Mouse (Mus musculus) adrenal gland, adult 2 months (tissue): Measurements from ENCODE around the gene Abhd14a. TPM values are rescaled to one million over a fixed set of nuclear protein-coding genes. Genes with fewer than 3 reads are reported as not detected.
"Not testable (repeated sequence)": the region's sequence is repeated elsewhere in the genome, so short reads cannot be mapped to it uniquely, and the experiment has no call there.

Source experiments
- DNase-seq: peaks from one replicate; pipeline ENCODE4 v3.0.0; 2021
- long read RNA-seq: library from polyadenylated mRNA; stranded (forward); transcript quantifications from one replicate; pipeline ENCODE4 v2.0.0, GENCODE M21; 2021
- polyA plus RNA-seq: library from polyadenylated mRNA; depleted of rRNA; stranded (reverse); fragments of >200 nt; gene quantifications from 2 replicates; pipeline ENCODE4 v1.2.3, GENCODE M21; 2012; rRNA removed
- total RNA-seq, 2 experiments: library from RNA; stranded (reverse); gene quantifications; 2 replicates each; pipeline ENCODE4 v1.2.3; 2021

The Abhd14a gene
- total RNA-seq (10 to 100 TPM; 18.8 to 25.9 TPM), polyA plus RNA-seq (29.0 and 33.9 TPM in 2 replicates)
- long read RNA-seq, partial matches to known transcripts, result 1 of 24 reads
- long read RNA-seq, other reads (novel, unspliced or antisense), result 20 of 24 reads

DNA sequence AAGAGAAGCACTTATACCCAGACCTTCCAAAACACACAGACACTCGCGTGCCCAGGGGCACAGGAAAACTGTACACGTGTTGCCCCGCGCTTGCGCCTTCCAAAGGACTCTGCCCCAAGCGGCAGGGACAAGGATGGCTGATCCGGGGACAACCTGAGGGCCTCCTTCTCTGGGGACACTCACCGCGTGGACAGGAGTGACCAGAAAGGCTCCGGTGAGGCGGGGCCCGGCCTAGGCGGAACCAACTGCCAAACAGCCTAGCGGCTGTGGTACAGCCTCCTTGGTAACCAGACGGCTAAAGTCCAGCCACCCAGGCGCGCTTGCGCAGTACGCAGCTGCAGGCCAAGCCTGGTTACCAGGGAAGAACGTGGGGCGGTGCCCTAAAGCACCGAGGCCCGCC, at the start of gene Abhd14a, which contains the start of gene Abhd14b:
TSS of gene Abhd14a (minus strand) at position 331 of the 400 bp plus-strand sequence.
TSS of gene Abhd14b (plus strand) at position 112 of the 400 bp plus-strand sequence.
- DNase-seq, result peak; percentile 98

DNA sequence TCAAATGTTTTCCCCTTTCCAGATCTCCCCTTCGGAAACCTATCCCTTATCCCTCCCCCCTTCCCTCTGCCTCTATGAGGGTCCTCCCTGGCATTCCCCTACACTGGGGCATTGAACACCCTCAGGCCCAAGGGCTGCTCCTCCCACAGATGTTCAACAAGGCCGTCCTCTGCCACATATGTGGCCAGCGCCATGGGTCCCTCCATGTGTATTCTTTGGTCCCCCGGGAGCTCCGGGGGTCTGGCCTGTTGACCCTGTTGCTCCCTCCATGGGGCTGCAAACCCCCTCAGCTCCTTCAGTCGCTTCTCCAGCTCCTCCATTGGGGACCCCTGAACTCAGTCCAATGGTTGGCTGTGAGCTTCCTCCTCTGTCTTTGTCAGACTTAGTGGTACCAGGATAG, 40.1 kb upstream of the Abhd14a start:
- DNase-seq, result not testable (repeated sequence)

DNA sequence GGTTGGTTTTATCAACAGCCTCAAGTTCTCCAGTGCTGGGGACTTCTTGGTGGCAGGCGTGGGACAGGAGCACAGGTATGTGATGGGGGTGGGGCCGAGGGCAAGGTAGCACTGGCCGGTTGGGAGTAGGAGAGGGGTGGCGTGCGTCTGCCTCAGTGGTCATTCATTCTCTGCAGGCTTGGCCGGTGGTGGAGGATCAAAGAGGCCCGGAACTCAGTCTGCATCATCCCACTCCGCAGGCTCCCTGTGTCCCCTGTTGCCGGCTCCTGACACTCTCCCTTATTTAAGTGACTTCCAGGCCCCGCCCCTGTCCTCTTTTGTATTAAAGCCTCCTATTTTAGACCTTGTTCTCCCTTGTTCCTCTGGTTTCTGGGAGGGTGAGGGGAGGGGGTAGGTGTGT, 37.6 kb upstream of the Abhd14a start:
- no peak for DNase-seq

DNA sequence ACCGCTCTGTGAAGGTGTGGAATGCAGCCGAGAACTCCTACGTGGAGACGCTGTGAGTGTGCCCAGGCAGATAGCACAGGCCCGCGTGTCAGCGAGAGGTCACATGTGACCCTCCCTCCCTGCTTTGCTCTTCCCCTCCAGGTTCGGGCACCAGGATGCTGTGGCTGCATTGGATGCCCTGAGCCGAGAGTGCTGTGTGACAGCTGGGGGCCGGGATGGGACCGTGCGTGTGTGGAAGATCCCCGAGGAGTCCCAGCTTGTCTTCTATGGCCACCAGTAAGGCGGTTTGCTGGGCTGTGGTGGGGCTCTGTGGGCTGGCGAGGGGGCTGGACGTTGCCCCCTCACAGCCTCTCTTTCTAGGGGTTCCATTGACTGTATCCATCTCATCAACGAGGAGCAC, 36.1 kb upstream of the Abhd14a start:
- DNase-seq, result no peak

DNA sequence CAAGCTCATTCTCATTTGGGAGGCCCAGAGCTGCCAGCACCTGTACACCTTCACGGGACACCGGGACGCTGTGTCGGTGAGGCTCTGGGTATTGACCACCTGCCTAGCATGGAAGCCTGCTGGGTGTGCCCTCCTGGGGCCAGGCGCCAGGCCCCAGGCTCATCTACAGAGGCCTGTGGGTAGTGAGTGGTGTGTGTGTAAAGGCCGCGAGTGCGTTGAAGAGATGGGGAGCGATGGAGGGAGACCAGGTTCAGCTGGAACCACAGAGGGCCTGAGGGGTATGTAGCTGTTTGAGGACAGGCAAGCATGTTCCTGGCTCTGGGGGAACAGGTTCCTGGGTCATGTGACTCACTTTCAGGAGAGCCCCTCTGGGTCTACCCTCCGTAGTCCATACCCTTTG, 35.7 kb upstream of the Abhd14a start:
- DNase-seq, result no peak

DNA sequence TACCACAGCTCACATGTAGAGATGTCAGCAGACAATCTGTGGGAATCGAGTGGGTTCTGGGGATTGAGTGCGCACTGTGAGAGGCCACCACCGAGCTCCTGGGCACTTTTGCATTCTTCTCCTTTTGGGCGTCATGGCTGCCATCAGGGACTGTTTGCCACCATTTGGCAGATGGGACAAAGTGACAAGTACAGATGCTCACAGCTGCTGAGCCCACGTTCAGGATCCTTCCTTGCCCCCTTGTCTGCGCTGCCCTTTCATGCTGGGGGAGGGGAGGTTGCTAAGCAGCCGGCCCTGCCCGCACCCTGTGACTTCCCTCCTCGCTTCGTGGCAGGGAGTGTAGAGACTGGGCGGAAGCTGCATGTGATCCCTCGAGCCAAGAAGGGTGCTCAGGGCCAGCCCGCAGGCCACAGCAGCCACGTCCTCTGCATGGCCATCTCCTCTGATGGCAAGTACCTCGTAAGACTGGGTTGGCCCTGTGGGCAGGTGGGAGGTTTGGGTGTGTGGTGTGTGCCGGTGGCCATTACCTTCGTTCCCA, 35.2 kb upstream of the Abhd14a start:
- DNase-seq, result no peak

DNA sequence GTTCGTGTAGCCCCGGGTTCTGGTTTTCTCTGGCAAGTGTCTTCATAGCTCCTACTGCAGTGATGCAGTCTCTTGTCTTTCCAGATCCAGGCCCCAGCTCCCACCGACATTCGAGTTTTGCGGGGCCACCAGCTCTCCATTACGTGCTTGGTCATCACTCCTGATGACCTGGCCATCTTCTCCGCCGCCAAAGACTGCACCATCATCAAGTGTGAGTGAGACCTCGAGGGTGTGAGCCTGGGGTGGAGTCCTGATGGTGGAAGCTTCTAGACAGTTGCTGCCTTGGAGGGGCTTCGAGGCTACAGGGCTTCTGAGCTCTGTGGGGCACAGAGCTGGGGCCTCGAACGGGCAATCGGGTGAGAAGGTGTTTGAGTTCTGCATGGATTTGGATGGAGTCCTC, 34.2 kb upstream of the Abhd14a start:
- DNase-seq, result no peak

DNA sequence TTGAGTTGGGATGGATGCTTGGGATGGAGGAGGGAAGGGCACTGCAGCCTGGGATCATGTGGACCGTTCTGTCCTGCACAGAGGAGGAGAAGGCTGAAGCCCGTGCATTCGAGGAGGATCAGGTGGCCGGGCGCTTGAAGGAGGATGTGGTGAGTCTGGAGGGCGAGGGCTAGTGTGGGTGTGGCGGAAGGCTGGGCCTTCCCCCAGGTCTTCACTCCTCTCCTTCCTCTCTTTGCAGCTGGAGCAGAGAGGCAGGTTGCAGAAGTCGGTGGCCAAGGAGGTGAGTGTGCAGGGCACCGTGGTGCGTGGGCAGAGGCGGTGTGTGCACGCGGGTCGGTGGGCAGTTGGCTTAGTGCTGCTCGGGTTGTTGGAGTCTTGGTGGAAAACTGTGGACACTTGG, 33.6 kb upstream of the Abhd14a start:
- no peak for DNase-seq

DNA sequence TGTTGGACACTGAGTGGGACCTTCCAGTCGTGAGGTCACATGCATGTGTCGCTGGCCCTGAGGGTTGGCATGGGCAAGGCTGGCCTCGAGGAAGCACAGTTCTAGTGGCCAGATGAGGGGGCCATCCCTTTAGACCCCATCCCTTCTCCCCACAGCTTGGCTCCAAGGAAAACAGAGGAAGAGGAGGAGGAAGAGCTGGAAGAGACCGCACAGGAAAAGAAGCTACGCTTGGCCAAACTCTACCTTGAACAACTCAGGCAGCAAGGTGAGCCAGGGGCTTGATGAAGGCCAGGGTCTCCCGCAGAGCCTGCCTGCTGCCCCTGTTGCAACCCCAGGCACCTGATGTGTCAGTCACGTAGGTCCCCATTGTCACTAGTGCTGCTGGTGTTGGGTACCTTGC, 33.1 kb upstream of the Abhd14a start:
- no peak for DNase-seq

DNA sequence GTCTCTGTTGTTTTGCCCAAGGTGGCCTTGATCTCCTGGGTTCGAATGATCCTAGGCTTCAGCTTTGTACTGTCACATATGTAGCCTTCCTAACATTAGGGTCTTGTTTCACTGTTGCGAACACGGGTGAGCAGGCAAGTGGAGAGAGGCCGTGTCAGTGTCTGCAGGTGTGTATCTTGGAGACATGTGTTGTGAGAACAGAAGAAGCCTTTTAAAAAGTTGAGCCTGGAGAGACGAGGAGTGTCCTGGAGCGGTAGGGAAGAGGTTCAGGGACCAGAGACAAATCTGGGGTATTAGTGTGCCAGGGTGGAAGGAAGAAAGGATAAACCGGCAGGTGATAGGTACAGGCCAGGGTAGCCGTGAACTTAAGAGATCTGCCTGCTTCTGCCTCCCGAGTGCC, 30.6 kb upstream of the Abhd14a start:
- no peak for DNase-seq

DNA sequence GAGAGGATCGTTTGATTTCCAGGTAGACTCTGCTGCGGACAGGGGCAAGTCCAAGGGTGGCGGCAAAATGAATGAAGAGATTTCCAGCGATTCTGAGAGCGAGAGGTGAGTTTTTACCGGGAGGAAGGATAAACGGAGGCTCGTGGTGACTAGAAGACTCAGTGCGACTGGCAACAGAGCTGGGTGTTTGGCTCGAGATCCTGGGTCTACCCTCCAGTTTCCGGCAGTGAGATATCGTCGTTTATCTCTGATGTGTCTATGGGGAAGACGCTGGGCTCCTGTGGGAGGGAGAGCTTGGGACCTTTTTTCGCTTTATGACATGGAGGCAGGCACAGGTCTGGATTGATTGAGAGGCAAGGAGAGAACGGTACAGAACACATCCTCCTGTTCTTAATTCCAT, 30.2 kb upstream of the Abhd14a start:
- no peak for DNase-seq

DNA sequence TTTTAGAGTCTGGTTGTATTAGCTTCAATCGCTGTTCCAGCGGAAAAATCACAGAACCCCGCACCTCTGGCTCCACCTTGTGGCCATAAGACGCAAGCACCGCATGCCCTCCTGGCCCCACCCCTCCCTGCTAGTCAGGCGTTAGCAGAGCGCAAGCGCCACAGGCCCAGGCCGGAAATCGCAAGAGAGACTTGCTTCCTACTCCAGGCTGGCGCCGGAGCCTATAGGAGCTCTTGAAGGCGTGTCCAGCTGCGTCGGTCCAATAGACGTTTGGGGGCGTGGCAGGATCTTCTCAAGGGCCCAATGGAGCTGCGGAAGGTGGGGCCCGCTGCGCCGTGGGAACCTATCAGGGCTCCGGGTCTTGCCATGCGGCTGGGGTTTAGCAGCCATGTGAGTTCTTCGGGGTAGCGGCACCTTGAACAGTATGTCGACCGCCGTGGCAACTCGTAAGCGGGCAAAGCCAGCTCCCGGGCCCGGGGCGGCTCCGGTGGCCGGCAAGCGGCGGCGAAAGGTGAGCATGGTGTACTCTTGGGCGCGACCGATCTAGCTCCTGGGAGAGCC, 29.5 kb upstream of the Abhd14a start, which contains the start of gene Parp3:
TSS of gene Parp3 (minus strand) at position 26 of the 561 bp plus-strand sequence.
- peak; percentile 99 for DNase-seq

DNA sequence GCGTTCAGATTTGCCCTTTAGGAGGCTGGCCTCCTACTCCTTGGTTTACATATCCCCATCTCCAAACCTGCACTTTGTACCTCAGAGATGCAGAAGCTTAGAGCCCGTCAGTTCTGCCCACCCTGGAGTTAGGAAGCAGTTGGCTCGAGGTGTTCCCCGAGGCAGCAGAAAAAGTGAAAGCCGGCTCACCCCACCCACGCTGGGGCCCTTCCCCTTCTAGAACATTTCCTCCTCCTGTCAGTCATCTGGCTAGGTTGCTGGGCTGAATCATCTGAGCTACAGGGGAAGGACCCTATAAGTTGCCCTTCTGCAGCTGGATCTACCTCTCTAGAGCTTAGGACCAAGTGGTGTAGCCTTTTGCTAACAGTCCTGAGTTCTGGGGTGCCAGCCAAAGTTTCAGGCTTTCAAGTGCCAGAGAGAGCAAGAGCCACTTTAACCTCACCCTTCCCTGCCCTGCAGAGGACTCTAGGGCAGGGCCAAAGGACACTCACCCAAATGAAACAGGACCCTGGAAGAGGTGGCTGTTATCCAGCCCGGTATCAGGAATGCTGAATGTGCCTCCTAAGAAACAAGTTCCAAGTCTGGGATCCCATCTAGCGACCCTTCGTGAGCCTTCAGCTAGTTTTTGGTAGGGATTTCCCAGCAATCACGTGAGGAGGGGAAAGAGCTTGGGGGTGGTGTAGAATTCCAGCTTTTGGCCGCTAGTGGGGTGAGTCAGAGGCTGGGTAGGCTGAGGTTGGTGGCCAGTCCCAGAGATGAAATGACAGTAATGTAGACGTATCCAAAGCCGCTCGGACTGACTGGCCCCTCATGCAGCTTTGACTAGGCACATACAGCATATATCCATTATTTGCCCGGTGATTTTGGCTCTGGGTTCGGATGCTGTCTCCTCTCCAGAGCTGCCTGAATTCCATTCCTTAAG, 28.8 kb upstream of the Abhd14a start:
- peak; percentile 85 for DNase-seq

DNA sequence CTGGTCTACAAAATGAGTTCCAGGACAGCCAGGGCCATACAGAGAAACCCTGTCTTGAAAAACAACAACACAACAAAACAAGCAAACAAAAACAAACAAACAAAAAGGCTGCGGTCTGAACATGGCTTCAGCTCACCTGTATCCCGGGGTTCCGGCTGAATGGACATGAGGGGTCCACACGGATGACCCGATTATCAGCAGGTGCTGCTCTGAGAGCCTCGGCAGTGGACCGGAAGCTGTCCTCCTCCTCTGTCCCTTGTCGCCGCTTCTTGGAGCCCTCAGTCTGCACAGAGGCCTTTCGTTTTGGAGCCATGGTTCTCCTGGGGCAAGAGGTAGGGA, 28.2 kb upstream of the Abhd14a start, which contains the start of gene Rrp9:
TSS of gene Rrp9 (plus strand) at position 301 of the 339 bp plus-strand sequence.
- DNase-seq, result no peak

DNA sequence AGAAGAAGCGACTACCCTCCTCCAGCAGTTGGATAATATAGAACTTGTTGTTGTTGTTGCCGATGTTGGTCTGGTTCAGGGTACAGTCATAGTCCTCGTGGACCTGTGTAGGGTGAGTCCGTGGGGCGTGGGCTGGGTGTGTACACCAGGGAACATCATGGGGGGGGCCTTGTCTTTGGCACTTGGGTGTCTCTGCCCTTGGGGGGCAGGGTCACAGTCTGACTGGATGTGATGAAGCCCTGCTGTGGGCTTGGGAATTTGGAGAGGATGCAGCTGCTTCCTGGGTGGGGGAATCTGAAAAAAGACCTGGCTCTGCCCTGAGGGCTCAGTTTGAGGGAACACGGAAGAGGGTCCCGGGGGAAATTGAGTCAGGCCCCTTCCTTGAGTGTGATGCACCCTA, 27.6 kb upstream of the Abhd14a start:
- DNase-seq, result peak; percentile 24

DNA sequence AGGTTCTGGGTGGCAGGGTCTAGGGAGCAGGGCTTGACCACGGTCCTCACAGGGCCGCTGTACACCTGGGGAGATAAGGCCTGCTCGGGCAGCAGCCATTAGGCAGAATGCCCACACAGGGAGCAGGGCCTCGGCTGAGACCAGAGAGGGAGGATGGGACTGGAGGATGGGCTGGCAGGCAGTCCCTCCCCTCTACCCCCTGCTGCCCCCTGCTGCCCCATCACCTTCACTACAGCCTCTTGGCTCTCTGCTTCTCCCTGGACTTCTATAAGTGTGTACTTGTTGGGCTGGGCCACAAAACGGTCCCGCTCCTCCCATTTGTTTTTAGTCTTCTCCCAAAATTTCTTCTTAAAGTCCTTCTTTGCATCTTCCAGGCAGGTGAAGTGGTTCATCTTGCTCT, 27.0 kb upstream of the Abhd14a start:
- peak; percentile 80 for DNase-seq

DNA sequence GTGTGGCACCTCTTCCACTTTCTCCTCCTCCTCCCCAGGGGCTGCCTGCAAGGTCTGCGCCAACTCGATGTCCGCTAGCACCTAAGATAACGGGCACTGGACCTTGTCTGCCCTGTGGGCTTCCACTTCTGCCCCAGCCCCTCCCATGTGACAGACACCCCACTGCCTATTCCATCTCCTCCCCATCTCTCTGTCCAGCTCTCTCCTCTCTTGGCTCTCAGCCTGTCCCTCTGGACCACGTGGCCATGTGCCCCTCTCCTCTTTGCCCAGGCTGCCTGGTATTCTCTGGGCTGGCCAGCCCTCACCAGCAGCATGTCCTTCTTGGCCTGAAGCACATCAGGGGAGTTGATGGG, 26.3 kb upstream of the Abhd14a start:
- peak; percentile 9 for DNase-seq

DNA sequence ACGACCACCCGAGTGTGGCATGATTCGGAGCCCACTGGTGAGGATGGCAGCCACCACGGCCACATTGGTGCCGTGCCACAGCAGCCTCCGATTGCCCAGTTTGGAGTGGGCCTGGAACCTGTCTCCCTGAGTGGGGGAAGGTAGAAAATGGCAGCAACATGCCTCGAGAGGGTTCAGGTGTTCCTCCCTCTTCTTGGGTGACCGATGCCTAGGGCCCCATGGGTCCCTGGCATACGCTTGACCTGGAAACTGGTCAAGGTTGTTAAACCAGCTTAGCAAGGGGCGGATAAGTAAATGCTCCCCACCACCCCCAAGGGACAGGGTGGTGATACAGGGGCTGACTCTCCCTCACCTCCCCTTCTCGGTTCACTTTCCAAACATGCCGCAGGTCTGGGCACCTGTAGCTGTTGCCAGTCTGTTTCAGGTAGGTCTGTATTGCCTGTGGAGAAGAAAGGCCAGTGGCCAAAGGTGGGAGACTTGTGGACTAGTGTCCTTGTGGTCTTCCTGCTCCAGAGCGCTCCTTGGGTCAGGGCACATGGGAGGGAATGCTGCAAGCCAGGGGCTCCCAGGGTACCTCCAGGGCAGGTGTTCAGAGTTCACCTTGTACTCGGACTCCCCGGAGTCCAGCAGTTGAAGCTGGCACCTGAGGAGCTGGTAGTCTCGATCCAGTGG, 25.7 kb upstream of the Abhd14a start:
- DNase-seq, result no peak

DNA sequence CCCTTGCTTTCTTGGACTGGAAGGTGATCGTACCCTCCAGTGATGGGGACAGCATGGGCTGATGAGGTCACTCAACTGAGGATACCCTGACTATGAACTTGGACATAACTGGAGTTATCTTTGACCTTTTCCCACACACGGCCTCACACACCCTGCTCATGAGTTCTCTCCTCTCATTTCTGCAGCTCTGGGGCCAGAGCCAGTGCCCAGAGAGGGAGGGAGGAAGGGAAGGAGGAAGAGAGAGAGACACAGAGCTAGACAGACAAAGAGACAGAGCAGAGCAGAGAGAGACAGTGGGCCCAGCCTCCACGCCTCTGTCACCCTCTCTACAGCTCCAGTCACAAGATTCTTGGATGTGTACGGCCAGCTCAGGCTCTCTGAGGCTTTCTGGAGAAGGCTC, 24.8 kb upstream of the Abhd14a start:
- DNase-seq, result no peak

DNA sequence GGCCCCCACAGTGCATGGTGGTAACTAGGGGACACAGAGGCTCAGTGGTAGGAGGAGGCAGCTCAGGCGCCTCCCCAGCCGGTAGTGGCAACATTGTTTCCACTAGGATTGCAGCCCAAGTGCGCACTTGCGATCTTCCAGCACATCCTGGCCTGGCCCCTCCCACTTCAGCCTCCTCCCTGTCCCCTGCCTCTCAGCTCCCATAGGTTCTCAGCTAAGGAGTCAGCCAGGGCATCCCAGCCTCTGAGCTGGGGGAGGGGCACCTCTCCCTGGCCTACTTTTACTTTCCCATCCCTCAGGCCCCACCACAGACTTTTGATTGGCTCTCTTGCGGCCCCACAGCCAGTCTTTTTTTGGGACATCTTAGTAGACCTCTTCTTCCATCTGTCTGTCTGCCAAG, 24.4 kb upstream of the Abhd14a start:
- DNase-seq, result peak; percentile 70

DNA sequence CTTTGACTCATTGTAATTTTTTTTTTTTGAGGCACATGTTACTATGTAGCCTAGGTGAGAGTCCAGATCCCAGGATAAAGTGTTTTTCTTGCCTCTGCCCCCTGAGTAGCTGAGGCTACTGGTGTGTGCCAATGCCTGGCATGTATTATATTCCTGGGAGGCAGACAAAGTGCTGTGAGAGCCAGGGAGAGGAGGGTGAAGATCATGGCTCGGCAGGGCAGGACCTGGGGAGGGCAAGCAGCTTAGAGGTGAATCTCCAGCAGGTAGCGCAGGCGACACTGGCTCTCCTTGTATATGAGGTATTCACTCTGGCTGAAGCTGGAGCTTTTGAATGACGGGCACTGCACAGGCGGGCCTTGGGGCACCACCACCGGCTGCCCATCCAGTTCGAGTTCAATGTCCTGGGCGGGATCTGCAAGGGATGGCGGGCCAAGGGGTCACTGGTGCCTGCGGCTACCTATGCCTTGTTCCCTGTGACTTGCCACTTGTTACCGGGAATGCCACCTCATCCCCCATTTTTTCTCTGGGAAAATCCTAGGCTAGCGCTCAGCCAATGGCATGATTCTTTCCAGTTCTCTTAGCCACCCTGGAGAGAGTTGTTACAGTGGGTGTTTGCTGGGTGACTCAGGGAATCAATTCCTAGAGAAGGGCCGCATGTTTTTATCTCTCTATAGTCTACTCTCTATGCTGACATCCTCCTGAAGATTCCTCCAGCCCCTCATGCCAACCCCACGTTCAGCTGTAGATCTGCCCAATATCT, 23.7 kb upstream of the Abhd14a start:
- DNase-seq, result peak; percentile 1

DNA sequence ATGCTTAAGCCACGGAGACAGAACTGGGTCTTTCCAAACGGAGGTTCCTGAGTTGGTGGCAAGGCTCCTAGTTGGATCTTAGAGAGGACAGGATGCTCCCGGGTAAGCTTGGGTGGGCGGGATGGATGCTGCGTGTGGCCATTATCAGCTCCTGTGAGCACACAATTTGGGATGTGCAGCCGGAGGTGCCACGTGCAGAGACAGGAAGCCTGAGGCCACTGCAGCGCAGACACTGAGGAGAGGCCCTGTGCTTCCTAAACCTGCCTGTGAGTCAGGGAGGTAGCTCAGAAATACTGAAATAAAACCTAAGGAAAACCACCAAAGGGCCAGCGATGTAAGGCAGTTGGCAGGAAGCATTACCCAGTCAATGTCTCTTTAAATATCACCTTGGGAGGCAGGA, 22.3 kb upstream of the Abhd14a start:
- DNase-seq, result peak; percentile 1
